Mouse (Mus musculus): ENCODE results near the gene Sh3pxd2a. TPM values are rescaled to one million over a fixed set of nuclear protein-coding genes. Genes with fewer than 3 reads are reported as not detected.

The Sh3pxd2a gene
- total and polyA plus RNA-seq, 3 experiments: 3.9 to 11.3 TPM; not detected in 1

GRCm38 (mm10) chr19:47286886-47287450, 177.2 kb downstream of the Sh3pxd2a start:
- Histone ChIP-seq H3K36me3 (ENCODE audit: control insufficient read depth in 1 of 2, insufficient read depth in 2 of 2, low read length in 2 of 2) (no peaks in the 10 kb centered on the region), H3K79me2 (ENCODE audit: control insufficient read depth, insufficient read depth, low read length, poor library complexity) (no peaks in the 10 kb centered on the region), H3K9me3 (replicated peaks; ENCODE audit: insufficient read depth, low read length) (no peaks in the 10 kb centered on the region), H3K4me1 (ENCODE audit: control insufficient read depth in 1 of 2, insufficient read depth in 2 of 2, low read length in 2 of 2) (no peaks in the 10 kb centered on the region), H3K9ac (ENCODE audit: control insufficient read depth, low read depth, low read length, poor library complexity, severe bottlenecking) (no peak overlapping the region), H3K27ac (ENCODE audit: control insufficient read depth, low read depth, low read length) (no peak overlapping the region), H3K27me3 (ENCODE audit: control insufficient read depth in 1 of 2, insufficient read depth in 2 of 2, low read length in 2 of 2) (no peaks in the 10 kb centered on the region), H3K4me3 (ENCODE audit: control insufficient read depth in 1 of 2, insufficient read depth in 1 of 2, low read depth in 2 of 2, low read length in 2 of 2) (no peak overlapping the region)
- TF ChIP-seq POLR2AphosphoS2 (IDR thresholded peaks at IDR 0.05; ENCODE audit: low read length): no peak
- TF ChIP-seq SMC3 (IDR thresholded peaks at IDR 0.05; ENCODE audit: low read depth, low read length): no peak
- TF ChIP-seq GATA1 (IDR thresholded peaks at IDR 0.05; ENCODE audit: low read depth, low read length): no peak
- no peak for TF ChIP-seq BHLHE40 (IDR thresholded peaks at IDR 0.05; ENCODE audit: borderline replicate concordance, low read depth, low read length)
- no peak for TF ChIP-seq CHD2 (IDR thresholded peaks at IDR 0.05; ENCODE audit: low read length)
- no peak for DNase-seq (ENCODE audit: low read depth, low spot score)

DNA sequence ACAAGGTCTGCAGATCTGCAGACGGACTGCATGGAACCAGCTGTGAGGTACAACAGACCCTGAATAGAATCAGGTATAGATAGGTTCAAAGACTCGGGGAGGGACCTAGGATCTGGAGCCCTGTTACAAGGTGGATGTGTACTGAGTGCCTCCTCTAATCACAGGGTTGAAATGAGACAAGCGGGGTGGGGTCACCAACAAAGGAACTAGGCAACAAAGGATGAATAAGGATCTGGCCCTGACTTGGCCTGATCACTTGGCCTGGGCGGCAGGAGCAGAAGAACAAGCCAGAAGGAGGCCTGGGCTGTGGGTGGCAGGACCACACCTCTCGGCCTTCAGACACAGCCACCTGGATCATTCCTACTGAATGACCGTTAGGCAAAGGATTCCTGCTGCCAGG, 178.6 kb downstream of the Sh3pxd2a start:
- H3K9ac ChIP-seq (ENCODE audit: control insufficient read depth, low read depth, low read length, poor library complexity, severe bottlenecking): no peak overlapping the region
- no peaks in the 10 kb centered on the region for H3K79me2 ChIP-seq (ENCODE audit: control insufficient read depth, insufficient read depth, low read length, poor library complexity)
- no peak overlapping the region for H3K27ac ChIP-seq (ENCODE audit: control insufficient read depth, low read depth, low read length)
- H3K4me1 ChIP-seq (ENCODE audit: control insufficient read depth in 1 of 2, insufficient read depth in 2 of 2, low read length in 2 of 2): no peaks in the 10 kb centered on the region
- TF ChIP-seq JUND (IDR thresholded peaks at IDR 0.05; ENCODE audit: low read depth, low read length) (no peak), GABPA (IDR thresholded peaks at IDR 0.05; ENCODE audit: low read depth, low read length) (no peak), USF1 (IDR thresholded peaks at IDR 0.05; ENCODE audit: low read depth, low read length) (no peak), NELFE (IDR thresholded peaks at IDR 0.05; ENCODE audit: low read depth, low read length) (no peak)
- no peaks in the 10 kb centered on the region for H3K9me3 ChIP-seq (replicated peaks; ENCODE audit: insufficient read depth, low read length)
- H3K36me3 ChIP-seq (ENCODE audit: control insufficient read depth in 1 of 2, insufficient read depth in 2 of 2, low read length in 2 of 2): no peaks in the 10 kb centered on the region
- DNase-seq (ENCODE audit: low read depth, low spot score): no peak
- no peak overlapping the region for H3K4me3 ChIP-seq (ENCODE audit: control insufficient read depth in 1 of 2, insufficient read depth in 1 of 2, low read depth in 2 of 2, low read length in 2 of 2)
- no peaks in the 10 kb centered on the region for H3K27me3 ChIP-seq (ENCODE audit: control insufficient read depth in 1 of 2, insufficient read depth in 2 of 2, low read length in 2 of 2)

DNA sequence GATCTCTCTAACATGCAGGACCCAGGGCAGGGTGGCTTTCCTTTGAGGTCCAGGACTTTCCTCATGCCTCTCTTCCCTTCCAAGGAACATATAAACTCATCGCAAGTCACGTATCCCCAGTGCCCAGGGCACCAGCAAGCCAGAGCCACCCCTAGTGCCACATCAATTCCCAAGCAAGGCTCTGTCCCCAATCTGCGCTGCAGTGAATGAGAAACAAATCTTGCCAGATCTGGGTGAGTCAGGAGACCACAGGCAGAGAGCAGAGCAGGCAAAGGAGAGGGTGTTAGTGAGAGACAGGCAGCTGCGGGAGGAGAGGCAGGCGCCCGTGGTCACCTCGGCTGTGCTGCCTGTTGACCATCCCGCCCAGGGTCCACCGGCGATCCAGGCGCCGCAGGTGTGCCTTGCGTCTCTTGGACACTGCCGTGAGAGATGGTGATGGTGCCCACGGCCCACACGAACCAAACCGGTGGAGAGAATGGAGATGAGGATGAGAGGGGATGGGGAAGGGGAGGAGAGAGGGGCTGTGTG, 181.4 kb downstream of the Sh3pxd2a start:
- DNase-seq (ENCODE audit: low read depth, low spot score): no peak
- no peaks in the 10 kb centered on the region for H3K79me2 ChIP-seq (ENCODE audit: control insufficient read depth, insufficient read depth, low read length, poor library complexity)
- no peaks in the 10 kb centered on the region for H3K9me3 ChIP-seq (replicated peaks; ENCODE audit: insufficient read depth, low read length)
- H3K4me1 ChIP-seq (ENCODE audit: control insufficient read depth in 1 of 2, insufficient read depth in 2 of 2, low read length in 2 of 2): no peaks in the 10 kb centered on the region
- no peak overlapping the region for H3K4me3 ChIP-seq (ENCODE audit: control insufficient read depth in 1 of 2, insufficient read depth in 1 of 2, low read depth in 2 of 2, low read length in 2 of 2)
- no peak overlapping the region for H3K27ac ChIP-seq (ENCODE audit: control insufficient read depth, low read depth, low read length)
- H3K36me3 ChIP-seq (ENCODE audit: control insufficient read depth in 1 of 2, insufficient read depth in 2 of 2, low read length in 2 of 2): no peaks in the 10 kb centered on the region
- H3K27me3 ChIP-seq (ENCODE audit: control insufficient read depth in 1 of 2, insufficient read depth in 2 of 2, low read length in 2 of 2): no peaks in the 10 kb centered on the region
- TF ChIP-seq MAFK (IDR thresholded peaks at IDR 0.05; ENCODE audit: borderline replicate concordance, low read depth, low read length): no peak
- TF ChIP-seq EP300 (IDR thresholded peaks at IDR 0.05; ENCODE audit: low read depth in 1 of 2, low read length in 2 of 2): no peak
- TF ChIP-seq ETS1 (IDR thresholded peaks at IDR 0.05; ENCODE audit: low read depth, low read length): no peak
- no peak for TF ChIP-seq RCOR1 (IDR thresholded peaks at IDR 0.05; ENCODE audit: low read depth, low read length)
- no peak for TF ChIP-seq MXI1 (IDR thresholded peaks at IDR 0.05; ENCODE audit: low read depth, low read length)
- TF ChIP-seq POLR2AphosphoS5 (IDR thresholded peaks at IDR 0.05; ENCODE audit: borderline replicate concordance, low read depth, low read length): no peak
- TF ChIP-seq POLR2A (IDR thresholded peaks at IDR 0.05; ENCODE audit: control insufficient read depth in 1 of 2, insufficient read depth in 1 of 2, low read depth in 1 of 2, low read length in 2 of 2, poor library complexity in 1 of 2): no peak
- TF ChIP-seq KAT2A (conservative IDR thresholded peaks at IDR 0.05; ENCODE audit: low read depth, low read length): no peak
- no peak for TF ChIP-seq MYC (IDR thresholded peaks at IDR 0.05; ENCODE audit: low read depth, low read length)
- no peak for TF ChIP-seq UBTF (IDR thresholded peaks at IDR 0.05; ENCODE audit: borderline replicate concordance, insufficient read depth, low read depth, low read length)
- no peak overlapping the region for H3K9ac ChIP-seq (ENCODE audit: control insufficient read depth, low read depth, low read length, poor library complexity, severe bottlenecking)
